Mouse (Mus musculus) stomach, embryonic 16.5 days (tissue): ENCODE measurements around the gene Prap1. TPM values are rescaled to one million over a fixed set of nuclear protein-coding genes. Genes with fewer than 3 reads are reported as not detected.

ENCODE experiments used
- ATAC-seq: fragments of 200-750 bp; cut with Nextera tagmentation; 2 replicates; pipeline ENCODE4 v1.8.0; 2017; ENCODE audit warnings: moderate number of reproducible peaks, moderate TSS enrichment; ENCODE audit not compliant: insufficient read depth, low FRiP score
- H3K27ac ChIP-seq: fragments of 300-500 bp; sonication (generic); 2 replicates; pipeline ENCODE4 v1.5.1; 2014; ENCODE audit warnings: low read length
- H3K27me3 ChIP-seq: fragments of 300-500 bp; sonication (generic); 2 replicates; pipeline ENCODE4 v1.6.1; 2014; ENCODE audit warnings: low read length, control low read depth, mixed read lengths; ENCODE audit not compliant: control insufficient read depth, insufficient read depth
- H3K36me3 ChIP-seq: fragments of 300-500 bp; sonication (generic); 2 replicates; pipeline ENCODE4 v1.6.1; 2014; ENCODE audit warnings: low read length; ENCODE audit not compliant: control insufficient read depth, insufficient read depth
- H3K4me1 ChIP-seq: fragments of 300-500 bp; sonication (generic); 2 replicates; pipeline ENCODE4 v1.6.1; 2014; ENCODE audit warnings: low read length, control low read depth, mixed read lengths; ENCODE audit not compliant: control insufficient read depth, insufficient read depth
- H3K4me2 ChIP-seq: fragments of 300-500 bp; sonication (generic); 2 replicates; pipeline ENCODE4 v1.6.1; 2014; ENCODE audit warnings: low read depth, low read length, mixed read lengths
- H3K4me3 ChIP-seq: fragments of 300-500 bp; sonication (generic); replicated peaks from 2 replicates; pipeline ENCODE4 v1.5.1; 2014; ENCODE audit warnings: mild to moderate bottlenecking, low read length
- H3K9ac ChIP-seq: fragments of 300-500 bp; sonication (generic); 2 replicates; pipeline ENCODE4 v1.6.1; 2014; ENCODE audit warnings: low read length
- H3K9me3 ChIP-seq: fragments of 300-500 bp; sonication (generic); replicated peaks from 2 replicates; pipeline ENCODE4 v1.6.1; 2016; ENCODE audit warnings: low read length, control low read depth; ENCODE audit not compliant: control insufficient read depth
- whole genome bisulfite sequencing: fragments of 180-500 bp; shearing (Covaris S2); extraction: QIAGEN DNeasy Blood & Tissue Kit; methylation state at CpG from one replicate; pipeline ENCODE4 v1.1.7; 2014; 5-methylcytosine and 5-hydroxymethylcytosine counted together
- polyA plus RNA-seq: library from polyadenylated mRNA; unstranded; fragments of >200 nt; fragmentation: Nextera tagmentation; extraction: Ambion mirVana; gene quantifications from 2 replicates; pipeline ENCODE4 v1.2.1, GENCODE M21; 2015

The Prap1 gene
- polyA plus RNA-seq, 1 experiment from 2014 or later, result 141 TPM

DNA sequence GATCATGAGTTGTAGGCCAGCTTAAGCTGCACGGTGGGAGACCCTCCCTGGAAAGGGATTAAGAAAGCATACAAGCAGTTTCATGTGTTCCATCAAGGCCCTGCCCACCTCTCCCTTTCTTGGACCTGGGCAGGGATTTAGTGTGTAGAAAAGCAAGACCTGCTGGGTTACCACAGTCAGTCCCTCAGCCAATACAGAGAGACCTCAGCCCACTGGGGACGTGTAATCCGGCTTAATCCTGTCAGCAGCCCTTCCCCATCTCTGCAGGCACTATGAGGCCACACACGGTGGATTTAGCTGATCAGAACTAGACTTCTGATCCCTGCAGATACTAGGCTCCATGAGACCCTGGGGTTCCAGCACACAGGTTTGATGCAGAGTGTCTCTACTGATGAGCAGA is 33.6 kb upstream of the Prap1 start:
- Histone ChIP-seq H3K9ac (no peak overlapping the region), H3K36me3 (no peaks in the 10 kb centered on the region), H3K4me3 (no peak overlapping the region), H3K9me3 (no peaks in the 10 kb centered on the region), H3K27me3 (peaks cover 61% of the 10 kb centered on the region), H3K4me1 (peaks cover 12% of the 10 kb centered on the region; the same call in 1 of the 2 replicates), H3K27ac (no peak overlapping the region), H3K4me2 (no peak overlapping the region)
- ATAC-seq, result no peak
- 40% methylated on average over 4 of the region's 4 CpGs for WGBS

DNA sequence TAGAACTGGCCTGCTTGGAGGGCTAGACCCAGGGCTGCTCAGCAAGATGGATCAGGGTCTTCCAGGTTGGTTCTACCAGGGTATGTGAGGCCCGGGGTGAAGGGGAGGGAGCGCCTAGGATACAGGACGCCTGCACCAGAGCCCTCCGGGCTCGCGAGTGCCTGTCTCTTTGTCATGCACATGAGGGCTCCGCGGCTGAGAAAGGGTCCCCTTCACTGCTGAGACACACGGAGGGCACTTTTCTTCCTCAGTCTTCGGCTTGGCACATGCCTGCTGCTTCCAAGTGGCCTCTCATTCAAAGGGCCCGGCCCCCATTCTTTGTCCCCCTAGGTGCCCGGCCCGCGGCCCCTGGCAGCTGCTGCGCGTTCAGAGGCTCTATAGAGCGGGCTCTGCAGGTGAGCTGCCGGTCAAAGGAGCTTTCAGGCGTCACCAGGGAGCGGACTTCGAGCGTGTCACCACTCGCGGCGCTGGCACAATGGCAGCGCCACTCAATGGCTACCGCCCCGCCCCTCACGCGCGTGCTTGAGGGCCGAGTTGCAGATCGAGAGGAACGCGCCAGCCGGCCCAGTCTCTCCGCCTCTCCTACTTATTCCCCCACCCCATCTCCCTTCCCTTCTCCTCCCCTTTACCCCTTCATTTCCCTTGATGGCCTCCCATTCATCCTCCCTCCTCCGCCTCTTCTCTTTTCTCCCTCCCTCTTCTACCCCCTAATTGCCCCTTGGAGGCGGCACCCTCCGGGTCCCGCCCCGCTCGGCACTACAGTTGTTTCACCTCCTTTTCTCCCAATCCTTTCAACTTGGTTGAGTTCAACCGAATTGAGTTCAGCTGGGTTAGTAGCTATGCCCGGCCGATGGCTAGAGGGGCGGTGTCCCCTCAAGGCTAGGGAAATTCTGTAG is 32.0 kb upstream of the Prap1 start:
- H3K4me3 ChIP-seq, result peak overlapping the region; percentile 41
- peak; percentile 57; the same call in 1 of the 2 replicates for ATAC-seq
- H3K27ac ChIP-seq, result peak overlapping the region; percentile 40; the same call in 1 of the 2 replicates
- no peaks in the 10 kb centered on the region for H3K36me3 ChIP-seq
- WGBS, result 1% methylated on average over 47 of the region's 47 CpGs
- peaks cover 12% of the 10 kb centered on the region; the same call in 1 of the 2 replicates for H3K4me1 ChIP-seq
- peaks cover 63% of the 10 kb centered on the region for H3K27me3 ChIP-seq
- peak overlapping the region; percentile 57 for H3K9ac ChIP-seq
- peak overlapping the region; percentile 67 for H3K4me2 ChIP-seq
- no peaks in the 10 kb centered on the region for H3K9me3 ChIP-seq

DNA sequence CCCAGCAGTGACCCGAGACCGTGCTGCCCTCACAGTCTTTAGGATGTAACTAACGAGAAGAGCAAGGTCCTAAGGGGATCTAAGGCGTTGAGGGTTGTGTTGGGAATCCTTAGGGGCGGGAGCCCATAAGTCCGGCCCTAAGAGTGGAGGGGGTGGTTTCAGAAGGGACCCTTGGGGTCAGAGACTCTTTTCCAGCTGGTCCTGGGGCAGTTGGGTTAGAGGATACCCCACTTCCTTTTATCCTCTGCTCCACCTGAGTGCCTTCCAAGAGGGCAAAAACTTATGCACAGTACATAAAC is 31.4 kb upstream of the Prap1 start:
- H3K9me3 ChIP-seq, result no peaks in the 10 kb centered on the region
- 3% methylated on average over 6 of the region's 6 CpGs for WGBS
- H3K27ac ChIP-seq, result peak overlapping the region; percentile 40; the same call in 1 of the 2 replicates
- H3K9ac ChIP-seq, result peak overlapping the region; percentile 57; the same call in 1 of the 2 replicates
- peaks cover 12% of the 10 kb centered on the region; the same call in 1 of the 2 replicates for H3K4me1 ChIP-seq
- no peaks in the 10 kb centered on the region for H3K36me3 ChIP-seq
- peaks cover 61% of the 10 kb centered on the region for H3K27me3 ChIP-seq
- H3K4me2 ChIP-seq, result peak overlapping the region; percentile 67
- peak overlapping the region; percentile 41 for H3K4me3 ChIP-seq
- ATAC-seq, result no peak

DNA sequence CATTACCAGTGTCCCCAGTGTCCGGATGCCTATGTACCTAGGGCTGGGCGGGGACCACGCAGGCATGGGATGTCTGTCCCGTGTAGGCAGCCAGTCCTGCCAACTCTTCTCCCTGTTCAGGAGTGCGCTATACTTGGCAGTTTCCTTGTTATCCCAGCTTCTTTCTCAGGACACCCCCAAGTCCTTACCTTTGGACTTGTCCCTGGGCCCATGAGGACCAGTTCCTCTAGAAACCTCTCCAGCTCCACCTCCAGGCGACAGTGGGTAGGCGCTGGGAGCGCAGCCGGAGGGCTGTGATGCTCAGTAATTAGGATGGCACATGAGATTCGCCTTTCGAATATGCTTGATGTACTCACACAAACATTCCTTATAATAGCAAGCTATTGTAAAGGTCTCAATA is 30.9 kb upstream of the Prap1 start:
- ATAC-seq, result no peak
- no peak overlapping the region for H3K9ac ChIP-seq
- H3K4me3 ChIP-seq, result no peak overlapping the region
- H3K27ac ChIP-seq, result no peak overlapping the region
- H3K9me3 ChIP-seq, result no peaks in the 10 kb centered on the region
- H3K4me2 ChIP-seq, result no peak overlapping the region
- no peaks in the 10 kb centered on the region for H3K36me3 ChIP-seq
- H3K27me3 ChIP-seq, result peaks cover 60% of the 10 kb centered on the region
- peaks cover 12% of the 10 kb centered on the region; the same call in 1 of the 2 replicates for H3K4me1 ChIP-seq
- WGBS, result 14% methylated on average over 11 of the region's 11 CpGs

DNA sequence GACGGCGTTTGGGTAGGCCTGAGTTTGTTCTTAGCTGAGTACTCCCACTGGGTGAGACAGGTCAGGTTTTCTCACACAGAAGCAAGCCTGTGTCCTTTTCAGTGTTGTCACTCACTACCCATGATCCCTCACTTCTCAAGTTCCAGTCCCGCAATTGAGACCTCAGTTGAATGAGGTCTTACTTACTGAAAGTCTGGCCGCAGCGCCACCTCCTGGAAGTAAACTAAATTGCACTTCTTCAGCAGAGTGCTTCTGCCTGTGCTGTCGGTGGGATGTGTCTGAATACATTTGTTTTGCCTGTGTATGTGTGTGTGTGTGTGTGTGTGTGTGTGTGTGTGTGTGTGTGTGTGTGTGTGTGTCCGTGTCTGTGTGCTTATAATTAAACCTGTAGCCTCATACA is 30.1 kb upstream of the Prap1 start:
- Histone ChIP-seq H3K27me3 (peaks cover 53% of the 10 kb centered on the region), H3K9me3 (no peaks in the 10 kb centered on the region), H3K27ac (no peak overlapping the region), H3K9ac (no peak overlapping the region), H3K4me1 (peaks cover 8% of the 10 kb centered on the region; the same call in 1 of the 2 replicates), H3K36me3 (no peaks in the 10 kb centered on the region), H3K4me3 (no peak overlapping the region), H3K4me2 (no peak overlapping the region)
- 16% methylated on average over 7 of the region's 7 CpGs for WGBS
- no peak for ATAC-seq

DNA sequence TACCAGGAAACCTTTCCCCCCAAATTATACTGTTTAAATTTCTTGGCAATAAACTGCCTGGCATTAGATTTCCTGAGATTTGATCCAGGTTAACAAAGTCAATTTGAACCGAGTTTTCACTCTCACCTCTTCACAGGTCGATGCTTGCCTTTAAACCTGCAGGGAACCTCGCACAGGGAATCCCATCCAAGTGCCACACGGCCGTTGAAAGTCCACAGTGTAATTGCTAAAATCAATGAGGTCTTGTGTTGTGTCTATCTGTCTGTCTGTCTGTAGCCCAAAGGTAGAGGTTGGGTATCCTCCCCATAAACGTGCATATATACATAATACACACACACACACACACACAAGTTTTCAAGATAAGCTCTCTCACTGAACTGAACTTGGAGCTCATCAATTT is 25.8 kb upstream of the Prap1 start:
- Histone ChIP-seq H3K36me3 (no peaks in the 10 kb centered on the region), H3K4me3 (no peak overlapping the region), H3K4me1 (no peaks in the 10 kb centered on the region), H3K27ac (no peak overlapping the region), H3K27me3 (peaks cover 14% of the 10 kb centered on the region), H3K9ac (no peak overlapping the region), H3K9me3 (no peaks in the 10 kb centered on the region), H3K4me2 (no peak overlapping the region)
- no peak for ATAC-seq
- WGBS, result 50% methylated on average over 6 of the region's 6 CpGs

DNA sequence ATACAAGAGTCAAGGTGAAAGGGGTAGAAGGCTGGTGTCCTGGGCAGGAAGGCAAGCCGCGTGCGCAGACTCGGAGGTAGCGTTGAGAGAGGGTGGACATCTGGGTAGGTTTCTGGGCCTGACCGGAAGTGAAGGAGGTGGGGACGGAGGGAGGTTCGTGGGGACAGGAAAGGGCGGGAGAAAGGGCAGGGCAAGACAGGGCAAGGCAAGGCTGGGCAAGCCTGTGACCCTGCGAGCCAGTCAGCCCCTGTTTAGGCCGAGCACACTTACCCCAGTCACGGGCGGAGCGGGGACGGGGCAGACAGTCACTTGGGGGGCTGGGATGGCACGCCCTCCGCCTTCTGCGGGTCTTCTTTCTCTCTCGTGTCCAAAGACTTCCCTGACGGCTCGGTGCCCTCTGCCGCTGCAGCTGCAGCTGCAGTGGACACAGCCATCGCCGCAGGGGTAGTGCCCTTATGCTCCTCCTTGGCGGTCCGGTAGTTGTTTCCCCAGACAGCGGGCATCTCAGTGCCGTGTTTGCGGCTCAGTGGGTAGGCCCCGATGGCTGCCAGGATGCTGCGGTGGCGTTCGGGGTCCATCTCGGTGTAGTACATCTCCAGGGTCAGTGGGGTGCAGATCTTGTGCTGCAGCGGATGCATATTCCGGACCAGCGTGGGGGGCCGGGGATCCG is 23.0 kb upstream of the Prap1 start:
- H3K36me3 ChIP-seq, result no peaks in the 10 kb centered on the region
- WGBS, result 28% methylated on average over 39 of the region's 39 CpGs
- peaks cover 6% of the 10 kb centered on the region; the same call in 1 of the 2 replicates for H3K27me3 ChIP-seq
- peak overlapping the region; percentile 67 for H3K9ac ChIP-seq
- ATAC-seq, result peak; percentile 44; the same call in 1 of the 2 replicates
- H3K9me3 ChIP-seq, result no peaks in the 10 kb centered on the region
- H3K4me1 ChIP-seq, result no peaks in the 10 kb centered on the region
- H3K4me2 ChIP-seq, result peak overlapping the region; percentile 55
- no peak overlapping the region for H3K27ac ChIP-seq
- peak overlapping the region; percentile 34 for H3K4me3 ChIP-seq

DNA sequence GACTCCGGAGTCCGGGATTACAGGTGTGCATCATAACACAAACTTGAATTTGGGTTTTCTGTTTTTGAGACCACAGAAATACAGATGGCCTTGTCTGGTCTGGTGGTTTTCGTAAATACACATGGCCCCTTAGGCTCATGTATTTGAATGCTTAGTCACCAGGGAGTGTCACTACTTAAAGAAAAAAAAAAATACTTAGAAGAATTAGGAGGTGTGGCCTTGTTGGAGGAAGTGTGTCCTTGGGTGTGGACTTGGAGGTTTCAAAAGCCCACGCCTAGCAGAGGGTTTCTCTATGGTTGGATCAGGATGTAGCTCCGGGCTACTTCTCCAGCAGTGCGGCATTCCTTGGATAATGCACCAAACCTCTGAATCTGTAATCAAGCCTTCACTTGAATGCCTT is 15.5 kb upstream of the Prap1 start:
- WGBS, result 64% methylated on average over 6 of the region's 6 CpGs
- H3K4me2 ChIP-seq, result no peak overlapping the region
- ATAC-seq, result no peak
- H3K27me3 ChIP-seq, result peaks cover 33% of the 10 kb centered on the region
- H3K36me3 ChIP-seq, result no peaks in the 10 kb centered on the region
- no peak overlapping the region for H3K27ac ChIP-seq
- H3K4me3 ChIP-seq, result no peak overlapping the region
- no peaks in the 10 kb centered on the region for H3K9me3 ChIP-seq
- H3K9ac ChIP-seq, result no peak overlapping the region
- peaks cover 4% of the 10 kb centered on the region; the same call in 1 of the 2 replicates for H3K4me1 ChIP-seq

DNA sequence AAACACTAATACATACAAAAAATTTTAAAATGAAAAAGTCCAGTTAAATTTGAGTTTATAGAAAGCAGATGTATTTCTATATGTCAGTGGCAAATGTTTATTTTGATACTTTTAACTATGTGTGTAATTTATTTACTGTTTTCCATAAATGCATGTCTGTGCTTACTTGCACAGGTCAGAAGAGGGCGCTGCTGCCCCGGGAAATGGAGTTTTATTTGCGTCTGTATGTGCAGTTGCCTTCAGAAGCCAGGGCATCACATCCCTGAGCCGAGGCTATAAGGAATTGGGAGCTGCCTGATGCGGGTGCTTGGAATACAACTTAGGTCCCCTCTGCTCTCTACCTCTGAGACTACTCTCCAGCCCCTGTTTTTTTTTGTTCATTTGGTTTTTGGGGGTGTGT is 14.5 kb upstream of the Prap1 start:
- H3K4me2 ChIP-seq, result no peak overlapping the region
- WGBS, result 7% methylated on average over 5 of the region's 5 CpGs
- H3K4me3 ChIP-seq, result no peak overlapping the region
- H3K4me1 ChIP-seq, result peaks cover 4% of the 10 kb centered on the region; the same call in 1 of the 2 replicates
- H3K36me3 ChIP-seq, result no peaks in the 10 kb centered on the region
- H3K27me3 ChIP-seq, result peaks cover 33% of the 10 kb centered on the region
- no peak for ATAC-seq
- no peak overlapping the region for H3K27ac ChIP-seq
- no peaks in the 10 kb centered on the region for H3K9me3 ChIP-seq
- no peak overlapping the region for H3K9ac ChIP-seq
